Mouse (Mus musculus) neutrophil, adult 5-6 weeks (primary cell): ENCODE results near the gene Gm4559. TPM values are rescaled to one million over a fixed set of nuclear protein-coding genes. Genes with fewer than 3 reads are reported as not detected.
"Not testable (repeated sequence)": the region's sequence is repeated elsewhere in the genome, so short reads cannot be mapped to it uniquely, and the experiment has no call there.

Experiments
- ATAC-seq: fragments of 151-379, 151-347 bp; 2 replicates; pipeline ENCODE4 v1.8.0; 2017; ENCODE audit warnings: mild to moderate bottlenecking, moderate TSS enrichment; ENCODE audit not compliant: insufficient number of reproducible peaks, poor library complexity, low FRiP score, severe bottlenecking; ENCODE audit errors: extremely low read depth
- total RNA-seq: library from RNA; stranded (forward); fragments of 200-1000 nt; gene quantifications from 2 replicates; pipeline ENCODE4 v1.2.3, GENCODE M21; 2017

The Gm4559 gene
- total RNA-seq, 1 experiment from 2014 or later: not detected

DNA sequence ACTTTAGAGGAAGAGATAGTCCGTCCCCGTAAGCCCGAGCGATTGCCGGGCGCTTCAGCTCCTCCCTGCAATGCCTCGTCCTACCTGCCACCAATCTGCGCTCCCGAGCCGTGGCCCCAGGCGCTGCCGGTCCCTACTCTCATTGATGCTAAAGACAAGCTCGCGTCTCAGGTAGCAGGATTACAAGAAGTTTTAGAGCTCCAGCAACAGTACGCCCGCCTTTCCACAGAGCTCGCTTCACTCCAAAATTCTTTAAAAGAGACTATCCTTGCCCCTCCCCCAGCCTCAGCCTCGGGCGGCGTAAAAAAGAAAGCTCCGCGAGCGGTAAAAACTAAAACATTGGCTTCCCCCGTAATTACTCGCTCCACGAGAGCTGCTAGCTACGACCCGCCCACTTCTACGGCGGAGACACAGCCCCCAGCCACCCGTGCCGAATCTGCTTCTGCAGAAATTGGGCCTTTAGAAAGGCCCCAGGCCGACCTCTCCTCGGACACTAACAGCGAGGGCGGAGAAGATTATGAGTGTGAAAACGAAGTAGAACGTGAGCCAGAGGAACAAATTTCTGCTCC is 9.9 kb upstream of the Gm4559 start:
- peak; percentile 61 for ATAC-seq

- not testable (repeated sequence) for ATAC-seq
Measured at GRCm38 (mm10) chr7:142282847-142283246, 8.7 kb upstream of the Gm4559 start.

DNA sequence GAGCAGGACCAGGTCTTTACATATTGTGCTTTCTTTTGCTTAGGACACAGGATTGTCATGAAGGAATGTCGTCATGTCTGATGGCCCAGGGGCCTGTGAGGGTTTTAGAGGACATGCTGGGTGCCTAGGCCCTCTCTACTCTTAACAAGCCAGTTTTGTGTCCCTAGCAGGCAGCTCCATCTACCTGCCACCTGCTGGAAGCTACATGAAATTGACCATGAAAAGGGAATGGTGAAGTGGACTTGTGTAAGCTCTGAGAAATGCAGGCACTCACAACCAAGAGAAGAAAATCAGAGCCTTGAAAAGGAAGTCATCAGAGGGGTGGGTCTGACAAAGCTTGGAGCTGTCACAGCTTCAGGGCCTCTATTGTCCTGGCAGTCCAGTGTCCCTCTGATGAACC is 5.1 kb upstream of the Gm4559 start:
- not testable (repeated sequence) for ATAC-seq

DNA sequence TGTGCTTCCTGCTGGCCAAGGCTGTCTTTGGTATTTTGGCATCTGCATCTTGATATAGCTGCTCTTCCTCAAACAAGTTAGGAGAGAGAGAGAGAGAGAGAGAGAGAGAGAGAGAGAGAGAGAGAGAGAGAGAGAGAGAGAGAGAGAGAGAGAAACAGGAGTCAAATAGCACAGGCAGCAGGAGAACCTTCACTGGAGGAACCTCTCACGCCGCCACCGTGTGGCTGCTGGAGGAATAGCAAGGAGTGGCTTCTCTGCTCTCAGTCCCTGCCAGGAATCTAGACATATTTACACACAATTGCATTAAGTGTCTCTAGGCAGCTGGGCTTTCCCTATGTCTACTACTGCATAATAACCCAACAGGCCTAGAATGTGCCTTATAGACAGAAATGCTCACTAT is 4.0 kb upstream of the Gm4559 start:
- peak; percentile 65; the same call in 1 of the 2 replicates for ATAC-seq

- ATAC-seq: not testable (repeated sequence)
Measured at GRCm38 (mm10) chr7:142258254-142258653, 15.9 kb downstream of the Gm4559 start, which contains the start of gene Gm2431. TSS of gene Gm2431 (minus strand) at chr7:142258354.

DNA sequence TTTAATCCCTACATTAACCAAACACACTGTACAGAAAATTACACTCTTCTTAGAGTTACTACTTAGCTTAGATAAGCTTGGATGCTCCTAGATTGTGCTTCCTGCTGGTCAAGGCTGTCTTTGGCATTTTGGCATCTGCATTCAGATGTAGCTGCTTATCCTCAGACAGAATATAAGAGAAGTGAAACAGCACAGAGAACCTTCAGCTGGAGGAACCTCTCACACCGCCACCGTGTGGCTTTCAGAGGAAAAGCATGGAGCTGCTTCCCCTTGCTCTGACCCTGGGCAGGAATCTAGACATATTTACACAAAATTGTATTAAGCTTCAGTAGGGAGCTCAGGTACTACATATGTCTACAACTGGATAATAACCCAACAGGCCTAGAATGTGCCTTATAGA is 18.6 kb downstream of the Gm4559 start:
- 0 out of 2 replicates have a peak, but pooled peaks have one; percentile 23 for ATAC-seq

DNA sequence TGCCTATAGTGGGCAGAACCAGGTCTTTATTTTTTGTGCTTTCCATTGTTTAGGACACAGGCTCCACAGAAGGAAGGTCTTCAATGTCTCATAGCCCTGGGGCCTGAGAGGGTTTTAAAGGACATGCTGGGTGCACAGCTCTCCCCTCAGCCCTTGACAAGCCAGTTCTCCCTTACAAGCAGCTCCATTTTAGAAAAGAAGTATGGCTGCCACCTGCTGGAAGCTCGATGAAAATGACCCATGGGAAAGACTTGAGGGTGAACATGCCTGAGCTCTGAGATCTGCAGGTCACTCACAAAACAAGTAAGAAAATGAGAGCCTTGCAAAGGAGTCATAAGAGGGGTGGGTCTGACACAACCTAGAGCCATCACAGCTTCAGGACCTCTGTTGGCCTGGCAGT is 24.3 kb downstream of the Gm4559 start:
- ATAC-seq: no peak

DNA sequence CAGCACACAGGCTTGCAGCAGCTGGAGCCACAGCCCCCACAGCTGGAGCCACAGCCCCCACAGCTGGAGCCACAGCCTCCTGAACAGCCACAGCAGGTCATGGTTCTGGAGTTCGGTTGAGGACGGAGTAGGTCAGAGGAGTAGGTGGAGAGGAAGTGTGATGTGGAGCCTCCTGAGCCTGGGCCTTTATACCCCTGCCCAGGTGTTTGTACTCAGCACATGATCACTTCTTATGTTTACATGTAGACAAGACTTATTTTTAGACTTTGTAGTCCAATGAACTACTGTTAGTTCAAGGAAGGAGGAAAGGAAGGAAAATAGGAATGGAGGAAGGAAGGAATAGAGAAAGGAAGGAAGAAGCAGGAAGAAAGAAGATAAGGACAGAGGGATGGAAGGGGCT is 33.2 kb downstream of the Gm4559 start, which contains the start of gene Gm40460:
Gene Gm40460, minus strand, starts transcription at position 101 of the 400 bp plus-strand sequence.
- ATAC-seq: no peak

DNA sequence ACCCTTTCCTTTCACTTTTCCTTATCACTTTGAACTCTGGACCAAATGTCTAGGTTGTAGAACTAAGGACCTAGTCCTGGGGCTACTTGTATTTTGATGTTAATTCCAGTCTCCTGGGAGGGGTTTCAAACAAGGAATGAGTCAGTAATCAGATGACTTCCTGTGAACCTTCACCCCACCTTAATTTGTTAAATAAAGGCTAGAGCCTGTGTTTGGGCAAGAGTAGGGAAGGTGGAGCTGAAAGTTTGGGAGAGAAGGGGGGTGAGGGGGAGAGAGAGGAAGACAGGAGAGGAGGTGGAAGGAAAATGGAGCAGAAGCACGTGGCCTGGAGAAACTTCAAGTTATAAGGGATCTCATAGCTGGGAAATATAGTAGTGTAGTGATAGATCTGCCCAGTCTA is 42.6 kb downstream of the Gm4559 start:
- no peak for ATAC-seq

DNA sequence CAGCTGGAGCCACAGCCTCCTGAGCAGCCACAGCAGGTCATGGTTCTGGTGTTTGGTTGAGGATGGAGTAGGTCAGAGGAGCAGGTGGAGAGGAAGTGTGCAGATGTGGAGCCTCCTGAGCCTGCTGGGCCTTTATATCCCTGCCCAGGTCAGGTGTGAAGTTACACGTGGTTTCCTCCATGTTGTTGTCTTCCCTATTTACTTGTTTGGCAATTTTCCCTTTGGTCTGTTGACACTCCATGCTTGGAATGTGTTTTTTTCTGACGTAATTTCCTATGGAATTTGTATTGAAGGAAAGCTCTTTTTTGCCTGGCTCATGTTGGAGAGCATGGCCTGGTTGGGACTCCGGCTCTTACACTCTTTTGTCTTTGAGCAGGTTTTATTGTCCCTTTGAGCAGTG is 44.3 kb downstream of the Gm4559 start, which contains the start of gene Krtap5-5:
Gene Krtap5-5, minus strand, starts transcription at position 101 of the 400 bp plus-strand sequence.
- ATAC-seq: not testable (repeated sequence)

DNA sequence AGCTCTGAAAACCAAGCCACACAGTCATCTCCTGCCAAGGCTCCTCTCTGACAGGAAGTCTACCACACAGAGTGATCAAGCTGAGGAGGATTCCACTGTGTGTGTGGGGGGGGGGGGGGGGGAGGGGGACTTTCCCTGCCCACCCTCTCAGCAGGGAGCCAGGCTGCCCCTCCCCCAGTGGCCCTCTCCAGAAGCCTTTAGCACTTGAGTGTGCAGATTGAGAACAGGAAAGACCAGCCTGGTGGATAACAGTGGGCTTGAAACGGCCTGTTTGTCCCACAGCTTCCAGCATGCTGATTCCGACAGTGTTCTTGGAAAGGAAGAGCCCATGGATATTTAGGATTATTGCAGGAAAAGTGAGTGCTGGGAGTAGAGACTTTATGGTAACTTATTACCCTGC is 49.6 kb downstream of the Gm4559 start:
- ATAC-seq: no peak

Other genes with a start within 250 kb of the Gm4559 start
- 39.6 and 41.1 TPM in 2 replicates for gene Mob2, start 213.3 kb downstream of the Gm4559 start, total RNA-seq
- not detected in 2 replicates for gene Dusp8, start 178.5 kb downstream of the Gm4559 start, total RNA-seq
- gene Gm45618, start 153.6 kb downstream of the Gm4559 start, total RNA-seq: not detected in 2 replicates
- not detected in 2 replicates for gene Gm39115, start 138.3 kb downstream of the Gm4559 start, total RNA-seq
- gene Gm45337, start 129.8 kb downstream of the Gm4559 start, total RNA-seq: not detected in 2 replicates
- gene Gm29735, start 117.2 kb downstream of the Gm4559 start, total RNA-seq: not detected in 2 replicates
- not detected in 2 replicates for gene Gm4553, start 108.6 kb downstream of the Gm4559 start, total RNA-seq
- gene Krtap5-2, start 98.4 kb downstream of the Gm4559 start, total RNA-seq: not detected in 2 replicates
- gene Gm10153, start 84.0 kb downstream of the Gm4559 start, total RNA-seq: not detected in 2 replicates
- gene Krtap5-3, start 73.0 kb downstream of the Gm4559 start, total RNA-seq: not detected in 2 replicates
- gene Gm7579, start 62.5 kb downstream of the Gm4559 start, total RNA-seq: not detected in 2 replicates
- not detected in 2 replicates for gene Krtap5-5, start 44.4 kb downstream of the Gm4559 start, total RNA-seq
- not detected in 2 replicates for gene Gm40460, start 33.3 kb downstream of the Gm4559 start, total RNA-seq
- not detected in 2 replicates for gene Gm2431, start 16.0 kb downstream of the Gm4559 start, total RNA-seq
- not detected in 2 replicates for gene Krtap5-1, start 22.8 kb upstream of the Gm4559 start, total RNA-seq
- gene Krtap5-4, start 29.2 kb upstream of the Gm4559 start, total RNA-seq: not detected in 2 replicates
- 0.81 and 0.86 TPM in 2 replicates for gene Ifitm10, start 99.4 kb upstream of the Gm4559 start, total RNA-seq
- 494 and 495 TPM in 2 replicates for gene Gm49369, start 108.3 kb upstream of the Gm4559 start, total RNA-seq
- gene Ctsd, start 113.7 kb upstream of the Gm4559 start, total RNA-seq: 408 and 447 TPM in 2 replicates
- gene Syt8, start 160.5 kb upstream of the Gm4559 start, total RNA-seq: 1.4 and 3.2 TPM in 2 replicates
- 18.2 and 31.9 TPM in 2 replicates for gene Tnni2, start 167.4 kb upstream of the Gm4559 start, total RNA-seq
- gene Lsp1, start 186.4 kb upstream of the Gm4559 start, total RNA-seq: 1,761 and 1,798 TPM in 2 replicates
- 20.0 and 20.4 TPM in 2 replicates for gene Tnnt3, start 224.5 kb upstream of the Gm4559 start, total RNA-seq